Mouse (Mus musculus) lung, postnatal 0 days (tissue): ENCODE data around the gene Ugt1a6b. TPM values are rescaled to one million over a fixed set of nuclear protein-coding genes. Genes with fewer than 3 reads are reported as not detected.

Experiments used
- ATAC-seq: fragments of 200-750 bp; cut with Nextera tagmentation; 2 replicates; pipeline ENCODE4 v1.8.0; 2017; ENCODE audit warnings: moderate library complexity
- DNase-seq: peaks from one replicate; pipeline ENCODE4 v3.0.0-alpha.2; 2016; ENCODE audit warnings: low spot score
- H3K27ac ChIP-seq: fragments of 300-500 bp; sonication (generic); 2 replicates; pipeline ENCODE4 v1.5.1; 2014; ENCODE audit warnings: antibody characterized with exemption, mild to moderate bottlenecking, low read length, mixed read lengths
- H3K27me3 ChIP-seq: fragments of 300-500 bp; sonication (generic); replicated peaks from 2 replicates; pipeline ENCODE4 v1.6.1; 2014; ENCODE audit warnings: low read length, mixed read lengths; ENCODE audit not compliant: insufficient read depth
- H3K36me3 ChIP-seq: fragments of 300-500 bp; sonication (generic); 2 replicates; pipeline ENCODE4 v1.6.1; 2014; ENCODE audit warnings: low read length, mixed read lengths; ENCODE audit not compliant: insufficient read depth
- H3K4me1 ChIP-seq: fragments of 300-500 bp; sonication (generic); 2 replicates; pipeline ENCODE4 v1.6.1; 2014; ENCODE audit warnings: antibody characterized with exemption, low read depth, low read length, mixed read lengths; ENCODE audit not compliant: insufficient read depth
- H3K4me2 ChIP-seq: fragments of 300-500 bp; sonication (generic); replicated peaks from 2 replicates; pipeline ENCODE4 v1.6.1; 2014; ENCODE audit warnings: low read depth, mild to moderate bottlenecking, low read length, moderate library complexity, mixed read lengths
- H3K4me3 ChIP-seq: fragments of 300-500 bp; sonication (generic); 2 replicates; pipeline ENCODE4 v1.5.1; 2014; ENCODE audit warnings: low read depth, low read length
- H3K9ac ChIP-seq: fragments of 300-500 bp; sonication (generic); replicated peaks from 2 replicates; pipeline ENCODE4 v1.6.1; 2014; ENCODE audit warnings: low read depth, mild to moderate bottlenecking
- H3K9me3 ChIP-seq: fragments of 300-500 bp; sonication (generic); 2 replicates; pipeline ENCODE4 v1.6.1; 2016; ENCODE audit warnings: low read length, mixed read lengths
- CTCF ChIP-seq: IDR thresholded peaks from 2 replicates; pipeline ENCODE4 v1.5.1; 2016; ENCODE audit warnings: antibody characterized with exemption, mild to moderate bottlenecking
- EP300 ChIP-seq: IDR thresholded peaks from 2 replicates; pipeline ENCODE4 v1.6.1; 2016; ENCODE audit warnings: antibody characterized with exemption, mild to moderate bottlenecking, control low read depth
- WGBS: fragments of 180-500 bp; shearing (Covaris S2); extraction: QIAGEN DNeasy Blood & Tissue Kit; methylation state at CpG from one replicate; pipeline ENCODE4 v1.1.7; 2014; 5-methylcytosine and 5-hydroxymethylcytosine counted together
- polyA plus RNA-seq: library from polyadenylated mRNA; unstranded; fragments of >200 nt; fragmentation: Nextera tagmentation; extraction: Ambion mirVana; gene quantifications from 2 replicates; pipeline ENCODE4 v1.2.1, GENCODE M21; 2015

The Ugt1a6b gene
- polyA plus RNA-seq, 1 experiment from 2014 or later, result 2.4 TPM

DNA sequence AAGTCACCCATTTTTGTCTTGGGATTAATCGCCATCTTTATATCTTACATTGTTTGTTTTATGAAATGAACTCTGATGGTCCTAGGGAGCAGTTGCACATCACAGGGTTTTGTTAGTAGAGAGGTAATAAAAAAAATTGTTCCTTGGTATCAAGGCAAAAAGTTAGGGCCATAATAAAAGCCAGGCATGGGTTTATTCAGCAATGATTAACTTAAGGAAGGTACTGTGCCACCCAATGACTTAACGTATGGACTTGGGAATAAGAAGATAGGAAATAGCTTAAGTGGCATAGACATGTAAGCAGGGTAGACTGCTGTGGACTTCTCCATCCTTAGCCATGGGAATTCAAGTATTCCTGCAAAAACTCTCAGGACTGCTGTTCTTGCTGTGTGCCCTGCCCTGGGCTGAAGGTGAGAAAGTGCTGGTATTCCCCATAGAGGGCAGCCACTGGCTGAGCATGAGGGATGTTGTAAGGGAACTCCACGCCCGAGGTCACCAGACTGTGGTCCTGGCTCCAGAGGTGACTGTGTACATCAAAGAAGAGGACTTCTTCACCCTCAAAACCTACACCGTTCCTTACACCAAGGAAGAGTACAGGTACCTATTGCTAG, 83.4 kb downstream of the Ugt1a6b start:
- no peak for DNase-seq
- H3K27me3 ChIP-seq, result no peaks in the 10 kb centered on the region

GRCm38 (mm10) chr1:88192136-88192535, 89.1 kb downstream of the Ugt1a6b start:
- Histone ChIP-seq H3K9me3 (no peaks in the 10 kb centered on the region), H3K4me2 (no peak overlapping the region), H3K9ac (no peak overlapping the region), H3K4me3 (no peak overlapping the region), H3K4me1 (no peaks in the 10 kb centered on the region), H3K27me3 (no peaks in the 10 kb centered on the region), H3K27ac (no peak overlapping the region), H3K36me3 (no peaks in the 10 kb centered on the region)
- 63% methylated on average over 3 of the region's 3 CpGs for whole genome bisulfite sequencing
- no peak for DNase-seq
- ATAC-seq, result no peak
- TF ChIP-seq CTCF (no peak), EP300 (no peak)

More for the DNA sequence above, 83.4 kb downstream of the Ugt1a6b start:
- no peak for TF ChIP-seq CTCF
- TF ChIP-seq EP300, result no peak
- Histone ChIP-seq H3K9ac (no peak overlapping the region), H3K36me3 (no peaks in the 10 kb centered on the region), H3K9me3 (no peaks in the 10 kb centered on the region), H3K27ac (no peak overlapping the region), H3K4me2 (no peak overlapping the region), H3K4me1 (no peaks in the 10 kb centered on the region), H3K4me3 (no peak overlapping the region)
- WGBS, result 79% methylated on average over 5 of the region's 5 CpGs
- no peak for ATAC-seq

DNA sequence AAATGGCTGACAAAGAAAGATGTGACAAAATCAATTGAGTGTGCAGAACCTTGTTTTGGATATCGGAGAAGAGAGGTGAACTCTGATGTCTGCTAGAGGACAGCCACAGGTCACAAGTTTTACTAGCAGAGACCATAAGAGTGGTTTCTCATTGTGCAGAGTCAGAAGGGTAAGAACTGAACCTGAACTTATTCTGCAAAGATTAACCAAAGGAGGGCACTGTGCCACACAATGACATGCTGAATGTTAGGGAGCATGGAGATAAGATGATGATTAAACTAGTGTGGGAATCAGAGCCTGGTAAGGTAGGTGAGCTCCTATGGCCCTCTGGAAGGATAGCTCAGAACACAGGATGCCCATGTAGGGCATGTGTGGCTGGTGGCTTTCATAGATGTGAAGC, 92.6 kb downstream of the Ugt1a6b start:
- no peak for DNase-seq
- no peak overlapping the region for H3K4me2 ChIP-seq
- no peaks in the 10 kb centered on the region for H3K9me3 ChIP-seq
- H3K4me3 ChIP-seq, result no peak overlapping the region
- no peak overlapping the region for H3K27ac ChIP-seq
- no peaks in the 10 kb centered on the region for H3K36me3 ChIP-seq
- ATAC-seq, result no peak
- TF ChIP-seq CTCF, result no peak
- TF ChIP-seq EP300, result no peak
- WGBS, result 85% methylated on average over 1 of the region's 1 CpGs
- no peaks in the 10 kb centered on the region for H3K27me3 ChIP-seq
- H3K4me1 ChIP-seq, result no peaks in the 10 kb centered on the region
- no peak overlapping the region for H3K9ac ChIP-seq

DNA sequence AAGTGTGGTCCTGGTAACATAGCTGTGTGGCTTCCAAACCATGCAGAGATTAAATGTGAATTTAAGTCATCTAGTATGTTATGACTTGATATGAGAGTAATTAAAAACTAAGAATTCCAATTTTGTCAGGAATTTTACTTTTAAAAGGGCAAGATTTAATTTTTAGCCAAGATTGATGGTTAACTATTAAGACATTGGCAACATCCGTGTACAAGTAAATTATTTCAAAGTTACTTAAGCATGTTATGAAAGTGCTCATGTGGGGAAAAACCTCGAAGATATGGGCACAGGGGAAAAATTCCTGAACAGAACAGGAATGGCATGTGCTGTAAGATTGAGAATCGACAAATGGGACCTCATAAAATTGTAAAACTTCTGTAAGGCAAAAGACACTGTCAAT, 94.4 kb downstream of the Ugt1a6b start:
- no peak overlapping the region for H3K27ac ChIP-seq
- no peak overlapping the region for H3K4me3 ChIP-seq
- H3K36me3 ChIP-seq, result no peaks in the 10 kb centered on the region
- no peak overlapping the region for H3K4me2 ChIP-seq
- 77% methylated on average over 3 of the region's 3 CpGs for WGBS
- no peaks in the 10 kb centered on the region for H3K9me3 ChIP-seq
- DNase-seq (no peak), ATAC-seq (no peak)
- TF ChIP-seq CTCF (no peak), EP300 (no peak)
- no peak overlapping the region for H3K9ac ChIP-seq
- H3K27me3 ChIP-seq, result no peaks in the 10 kb centered on the region
- no peaks in the 10 kb centered on the region for H3K4me1 ChIP-seq

- Histone ChIP-seq H3K27ac (no peak overlapping the region), H3K36me3 (no peaks in the 10 kb centered on the region), H3K9ac (no peak overlapping the region), H3K4me1 (no peaks in the 10 kb centered on the region), H3K27me3 (no peaks in the 10 kb centered on the region), H3K9me3 (no peaks in the 10 kb centered on the region), H3K4me2 (no peak overlapping the region), H3K4me3 (no peak overlapping the region)
- TF ChIP-seq CTCF, result no peak
- no peak for TF ChIP-seq EP300
- DNase-seq (no peak), ATAC-seq (no peak)
- 72% methylated on average over 2 of the region's 2 CpGs for WGBS
Observed at GRCm38 (mm10) chr1:88199996-88200395, 96.9 kb downstream of the Ugt1a6b start.

DNA sequence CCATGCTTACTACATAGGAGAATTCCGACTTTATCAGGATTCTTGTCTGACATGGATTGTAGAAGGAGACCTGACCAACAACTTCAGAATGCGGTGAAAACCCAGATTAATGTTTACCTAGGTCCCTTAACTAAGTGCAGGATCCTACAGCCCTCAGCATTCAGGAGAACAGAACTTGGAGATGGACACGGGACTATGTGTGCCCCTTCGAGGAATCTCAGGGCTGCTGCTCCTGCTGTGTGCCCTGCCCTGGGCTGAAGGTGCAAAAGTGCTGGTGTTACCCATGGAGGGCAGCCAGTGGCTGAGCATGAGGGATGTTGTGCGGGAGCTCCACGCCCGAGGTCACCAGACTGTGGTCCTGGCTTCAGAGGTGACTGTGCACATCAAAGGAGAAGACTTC, 97.4 kb downstream of the Ugt1a6b start, which contains the start of gene Ugt1a2:
Gene Ugt1a2 (plus strand): TSS at position 146 of the 400 bp plus-strand sequence.
- 63% methylated on average over 7 of the region's 7 CpGs for WGBS
- no peaks in the 10 kb centered on the region for H3K36me3 ChIP-seq
- H3K27ac ChIP-seq, result no peak within 1 kb of the TSS
- H3K9me3 ChIP-seq, result no peaks in the 10 kb centered on the region
- TF ChIP-seq EP300 (no peak), CTCF (no peak)
- no peaks in the 10 kb centered on the region for H3K4me1 ChIP-seq
- H3K4me3 ChIP-seq, result no peak within 1 kb of the TSS
- H3K27me3 ChIP-seq, result no peaks in the 10 kb centered on the region
- ATAC-seq (no peak), DNase-seq (no peak)
- H3K9ac ChIP-seq, result no peak within 1 kb of the TSS
- H3K4me2 ChIP-seq, result no peak within 1 kb of the TSS
